Mouse (Mus musculus) MEL (cell line): ENCODE results near the gene Icam5. TPM values are rescaled to one million over a fixed set of nuclear protein-coding genes. Genes with fewer than 3 reads are reported as not detected.

ENCODE experiments used
- DNase-seq: peaks from one replicate; pipeline ENCODE4 v3.0.0; 2011; ENCODE audit warnings: low read depth, low spot score
- H3K27ac ChIP-seq: 2 replicates; pipeline ENCODE4 v1.5.1; 2012; ENCODE audit warnings: low read depth, mild to moderate bottlenecking, control low read depth, low read length, moderate library complexity; ENCODE audit not compliant: control insufficient read depth
- H3K27me3 ChIP-seq, 2 experiments: fragments of 150-350 bp in 1 of 2; sonication (generic) in 1 of 2; 2 replicates each; pipeline ENCODE4 v1.6.1; 2012; ENCODE audit warnings: low read length in 2 of 2, mild to moderate bottlenecking in 2 of 2, improper control_type of control experiment in 1 of 2, moderate library complexity in 1 of 2; ENCODE audit not compliant: insufficient read depth in 2 of 2, control insufficient read depth in 1 of 2
- H3K36me3 ChIP-seq, 2 experiments: 2 replicates each; pipeline ENCODE4 v1.6.1; 2012 to 2014; ENCODE audit warnings: low read length in 2 of 2, improper control_type of control experiment in 1 of 2, inconsistent platforms in 1 of 2, mild to moderate bottlenecking in 1 of 2; ENCODE audit not compliant: insufficient read depth in 2 of 2, control insufficient read depth in 1 of 2
- H3K4me1 ChIP-seq, 2 experiments: fragments of 150-350 bp in 1 of 2; sonication (generic) in 1 of 2; 2 replicates each; pipeline ENCODE4 v1.6.1; 2012; ENCODE audit warnings: low read length in 2 of 2, improper control_type of control experiment in 1 of 2, mild to moderate bottlenecking in 1 of 2; ENCODE audit not compliant: insufficient read depth in 2 of 2, control insufficient read depth in 1 of 2
- H3K4me3 ChIP-seq, 2 experiments: fragments of 150-350 bp in 1 of 2; sonication (generic) in 1 of 2; 2 replicates each; pipeline ENCODE4 v1.5.1; 2012; ENCODE audit warnings: low read depth in 2 of 2, low read length in 2 of 2, mild to moderate bottlenecking in 2 of 2, moderate library complexity in 2 of 2, control low read depth in 1 of 2, improper control_type of control experiment in 1 of 2; ENCODE audit not compliant: control insufficient read depth in 1 of 2, insufficient read depth in 1 of 2
- H3K79me2 ChIP-seq: 2 replicates; pipeline ENCODE4 v1.6.1; 2012; ENCODE audit warnings: mild to moderate bottlenecking, low read length, moderate library complexity; ENCODE audit not compliant: control insufficient read depth, poor library complexity, insufficient read depth
- H3K9ac ChIP-seq: 2 replicates; pipeline ENCODE4 v1.6.1; 2012; ENCODE audit warnings: low read depth, mild to moderate bottlenecking, control low read depth, low read length, moderate library complexity; ENCODE audit not compliant: control insufficient read depth, poor library complexity, severe bottlenecking
- H3K9me3 ChIP-seq: fragments of 150-350 bp; sonication (generic); replicated peaks from 2 replicates; pipeline ENCODE4 v1.6.1; 2012; ENCODE audit warnings: mild to moderate bottlenecking, low read length, improper control_type of control experiment, moderate library complexity; ENCODE audit not compliant: insufficient read depth
- CHD1 ChIP-seq: IDR thresholded peaks from 2 replicates; pipeline ENCODE4 v1.6.1; 2012; ENCODE audit warnings: low read depth, mild to moderate bottlenecking, inconsistent platforms, low read length, improper control_type of control experiment
- ETS1 ChIP-seq: IDR thresholded peaks from 2 replicates; pipeline ENCODE4 v1.6.1; 2012; ENCODE audit warnings: low read depth, mild to moderate bottlenecking, inconsistent platforms, low read length, improper control_type of control experiment, moderate library complexity
- GATA1 ChIP-seq: IDR thresholded peaks from 2 replicates; pipeline ENCODE4 v1.6.1; 2011; ENCODE audit warnings: low read depth, low read length, improper control_type of control experiment
- JUND ChIP-seq: IDR thresholded peaks from 2 replicates; pipeline ENCODE4 v1.6.1; 2011; ENCODE audit warnings: low read depth, mild to moderate bottlenecking, improper control_type of control experiment, low read length
- MAX ChIP-seq: IDR thresholded peaks from 2 replicates; pipeline ENCODE4 v1.6.1; 2011; ENCODE audit warnings: low read length, improper control_type of control experiment
- MAZ ChIP-seq: IDR thresholded peaks from 2 replicates; pipeline ENCODE4 v1.6.1; 2012; ENCODE audit warnings: low read depth, mild to moderate bottlenecking, inconsistent platforms, low read length, improper control_type of control experiment
- MYB ChIP-seq: IDR thresholded peaks from 2 replicates; pipeline ENCODE4 v1.6.1; 2011; ENCODE audit warnings: mild to moderate bottlenecking, low read depth, low read length, improper control_type of control experiment
- NELFE ChIP-seq: IDR thresholded peaks from 2 replicates; pipeline ENCODE4 v1.6.1; 2011; ENCODE audit warnings: low read depth, low read length, improper control_type of control experiment
- NRF1 ChIP-seq: IDR thresholded peaks from 2 replicates; pipeline ENCODE4 v1.6.1; 2014; ENCODE audit warnings: low read depth, mild to moderate bottlenecking, inconsistent platforms, low read length, improper control_type of control experiment, moderate library complexity; ENCODE audit not compliant: poor library complexity, insufficient read depth, severe bottlenecking
- POLR2A ChIP-seq, 2 experiments: IDR thresholded peaks; 2 replicates each; pipeline ENCODE4 v1.6.1; 2011 to 2012; ENCODE audit warnings: low read length in 2 of 2, mild to moderate bottlenecking in 2 of 2, control low read depth in 1 of 2, improper control_type of control experiment in 1 of 2, low read depth in 1 of 2, moderate library complexity in 1 of 2; ENCODE audit not compliant: control insufficient read depth in 1 of 2, insufficient read depth in 1 of 2, poor library complexity in 1 of 2
- POLR2AphosphoS2 ChIP-seq: IDR thresholded peaks from 2 replicates; pipeline ENCODE4 v1.6.1; 2011; ENCODE audit warnings: low read length, improper control_type of control experiment
- POLR2AphosphoS5 ChIP-seq: IDR thresholded peaks from 2 replicates; pipeline ENCODE4 v1.6.1; 2012; ENCODE audit warnings: low read depth, borderline replicate concordance, mild to moderate bottlenecking, inconsistent platforms, low read length, moderate library complexity, mixed read lengths
- RAD21 ChIP-seq: IDR thresholded peaks from 2 replicates; pipeline ENCODE4 v1.6.1; 2011; ENCODE audit warnings: mild to moderate bottlenecking, low read depth, low read length, improper control_type of control experiment
- TBP ChIP-seq: IDR thresholded peaks from 2 replicates; pipeline ENCODE4 v1.8.0; 2011; ENCODE audit warnings: low read depth, low read length, improper control_type of control experiment
- UBTF ChIP-seq: IDR thresholded peaks from 2 replicates; pipeline ENCODE4 v1.6.1; 2012; ENCODE audit warnings: low read depth, mild to moderate bottlenecking, inconsistent platforms, low read length, improper control_type of control experiment, moderate library complexity, borderline replicate concordance; ENCODE audit not compliant: insufficient read depth
- ZC3H11A ChIP-seq: IDR thresholded peaks from 2 replicates; pipeline ENCODE4 v1.6.1; 2012; ENCODE audit warnings: low read depth, mild to moderate bottlenecking, inconsistent platforms, low read length, improper control_type of control experiment
- ZMIZ1 ChIP-seq: IDR thresholded peaks from 2 replicates; pipeline ENCODE4 v1.6.1; 2012; ENCODE audit warnings: low read depth, mild to moderate bottlenecking, inconsistent platforms, low read length, improper control_type of control experiment, moderate library complexity
- ZNF384 ChIP-seq: IDR thresholded peaks from 2 replicates; pipeline ENCODE4 v1.6.1; 2012; ENCODE audit warnings: low read depth, mild to moderate bottlenecking, inconsistent platforms, low read length, improper control_type of control experiment
- polyA plus RNA-seq, 2 experiments: library from polyadenylated mRNA; stranded (reverse) in 1 of 2; unstranded in 1 of 2; fragments of >175 nt in 1 of 2; fragments of >200 nt in 1 of 2; gene quantifications; 2 replicates each; pipeline versions ENCODE4 v1.2.1 to v1.2.4; 2012; ENCODE audit warnings: low replicate concordance in 2 of 2, low read depth in 1 of 2; ENCODE audit not compliant: insufficient read length in 2 of 2, insufficient read depth in 1 of 2, missing spikeins in 1 of 2
- total RNA-seq: library from RNA; depleted of rRNA; stranded (reverse); fragments of 300-350 nt; gene quantifications from 2 replicates; pipeline ENCODE4 v1.2.3, GENCODE M21; 2012

Icam5 gene
- total and polyA plus RNA-seq, 3 experiments, result 4.8 to 9.5 TPM; not detected in 1

- peak overlapping the region in 1 of 2 experiments; percentile 65; a peak in 2 of 4 replicates for H3K4me3 ChIP-seq
- peaks cover 9% of the 10 kb centered on the region for H3K79me2 ChIP-seq
- peaks cover 9 to 20% of the 10 kb centered on the region in 2 experiments for H3K4me1 ChIP-seq
- no peaks in the 10 kb centered on the region for H3K9me3 ChIP-seq
- no peak overlapping the region for H3K27ac ChIP-seq
- DNase-seq, result peak; percentile 68
- TF ChIP-seq MYB, result no peak
- no peak for TF ChIP-seq POLR2AphosphoS2
- no peak for TF ChIP-seq ZNF384
- no peak for TF ChIP-seq ZMIZ1
- no peak for TF ChIP-seq NELFE
- TF ChIP-seq GATA1, result 0 out of 2 replicates have a peak, but pooled peaks have one; percentile 41
- TF ChIP-seq NRF1, result no peak
- TF ChIP-seq, all 39 proteins: peak for 1
- H3K27me3 ChIP-seq, result no peaks in the 10 kb centered on the region
- H3K9ac ChIP-seq, result peak overlapping the region; percentile 19
- H3K36me3 ChIP-seq, result peaks cover 3 to 24% of the 10 kb centered on the region in 2 experiments
These were observed 30.1 kb upstream of the Icam5 start for GRCm38 (mm10) chr9:21001651-21002200.

DNA sequence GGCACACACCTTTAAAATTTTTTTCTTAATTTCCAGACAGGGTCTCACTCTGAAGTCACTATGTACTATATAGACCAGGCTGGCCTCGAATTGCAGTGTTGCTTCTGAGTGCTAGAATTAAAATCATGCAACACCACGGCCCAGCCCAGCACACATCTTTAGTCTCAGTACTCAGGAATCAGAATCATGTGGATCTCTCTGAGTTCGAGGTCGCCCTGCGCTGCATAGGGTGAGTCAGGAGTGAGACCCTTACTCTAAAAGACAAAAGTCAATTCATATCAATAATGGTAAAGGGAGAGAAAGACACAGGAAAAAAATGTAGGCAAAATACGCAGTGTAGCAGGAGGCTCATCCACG lies 29.6 kb upstream of the Icam5 start:
- TF ChIP-seq ZC3H11A, result no peak
- no peak for TF ChIP-seq POLR2A (IDR thresholded peaks at IDR 0.05; ENCODE audit: control insufficient read depth in 1 of 2, insufficient read depth in 1 of 2, low read depth in 1 of 2, low read length in 2 of 2, poor library complexity in 1 of 2)
- TF ChIP-seq JUND, result no peak
- H3K36me3 ChIP-seq, result peaks cover 3 to 19% of the 10 kb centered on the region in 2 experiments
- peaks cover 7 to 20% of the 10 kb centered on the region in 2 experiments for H3K4me1 ChIP-seq
- peak overlapping the region; percentile 70 for H3K9ac ChIP-seq
- no peak for DNase-seq
- H3K4me3 ChIP-seq, result peak overlapping the region; percentile 65 to 69
- H3K27me3 ChIP-seq, result no peaks in the 10 kb centered on the region
- no peaks in the 10 kb centered on the region for H3K9me3 ChIP-seq
- peak overlapping the region; percentile 64 for H3K27ac ChIP-seq
- H3K79me2 ChIP-seq, result peaks cover 9% of the 10 kb centered on the region

GRCm38 (mm10) chr9:21002627-21003551 lies 29.0 kb upstream of the Icam5 start, which contains the start of gene Mrpl4:
Gene Mrpl4, plus strand, starts transcription at chr9:21002738.
- peak within 1 kb of the TSS; percentile 64 for H3K27ac ChIP-seq
- TF ChIP-seq TBP (peak; percentile 90), POLR2AphosphoS5 (peak; percentile 38), JUND (no peak), MAZ (no peak), GATA1 (peak; percentile 80; the same call in 1 of the 2 replicates), UBTF (peak; percentile 98), NELFE (no peak), NRF1 (no peak), MYB (no peak), ETS1 (no peak), MAX (no peak), RAD21 (no peak), CHD1 (no peak), POLR2A (IDR thresholded peaks at IDR 0.05; ENCODE audit: control insufficient read depth in 1 of 2, insufficient read depth in 1 of 2, low read depth in 1 of 2, low read length in 2 of 2, poor library complexity in 1 of 2) (peak in 1 of 2 experiments; percentile 100; a peak in 2 of 4 replicates)
- H3K27me3 ChIP-seq, result no peaks in the 10 kb centered on the region
- H3K36me3 ChIP-seq, result peaks cover 3 to 15% of the 10 kb centered on the region in 2 experiments
- peaks cover 5 to 14% of the 10 kb centered on the region in 2 experiments for H3K4me1 ChIP-seq
- peak within 1 kb of the TSS; percentile 65 to 69 for H3K4me3 ChIP-seq
- peak within 1 kb of the TSS; percentile 70 for H3K9ac ChIP-seq
- H3K9me3 ChIP-seq, result no peaks in the 10 kb centered on the region
- H3K79me2 ChIP-seq, result peaks cover 9% of the 10 kb centered on the region
- peak; percentile 100 for DNase-seq
